Mouse (Mus musculus): ENCODE data around the gene Ctdspl2. TPM values are rescaled to one million over a fixed set of nuclear protein-coding genes. Genes with fewer than 3 reads are reported as not detected.
"Not testable (repeated sequence)": the region's sequence is repeated elsewhere in the genome, so short reads cannot be mapped to it uniquely, and the experiment has no call there.

Gene Ctdspl2
- polyA plus RNA-seq (2016; fragmentation: Nextera tagmentation; extraction: Ambion mirVana) = 44.4 and 49.2 TPM in 2 replicates

GRCm38 (mm10) chr2:121955765-121956223, at the start of gene Ctdspl2, which contains the start of gene Mageb3:
TSS of gene Ctdspl2 (plus strand) at chr2:121956001.
TSS of gene Mageb3 (minus strand) at chr2:121956092.
- H3K27me3 ChIP-seq (replicated peaks) = no peaks in the 10 kb centered on the region
- peaks cover 12% of the 10 kb centered on the region for H3K4me1 ChIP-seq (replicated peaks)
- peak within 1 kb of the TSS; percentile 91 for H3K4me3 ChIP-seq
- under 1% methylated on average over 48 of the region's 48 CpGs for WGBS
- peak within 1 kb of the TSS; percentile 96 for H3K9ac ChIP-seq
- ATAC-seq (ENCODE audit: insufficient number of reproducible peaks, low FRiP score) = peak; percentile 99
- peak within 1 kb of the TSS; percentile 95 for H3K27ac ChIP-seq (ENCODE audit: poor library complexity, severe bottlenecking)
- H3K4me2 ChIP-seq = peak within 1 kb of the TSS; percentile 84
- H3K36me3 ChIP-seq = no peaks in the 10 kb centered on the region; the same call in 1 of the 2 replicates
- H3K9me3 ChIP-seq (replicated peaks) = no peaks in the 10 kb centered on the region

- H3K4me1 ChIP-seq (replicated peaks) = no peaks in the 10 kb centered on the region
- H3K27ac ChIP-seq (ENCODE audit: poor library complexity, severe bottlenecking) = no peak overlapping the region
- no peaks in the 10 kb centered on the region for H3K9me3 ChIP-seq (replicated peaks)
- no peaks in the 10 kb centered on the region for H3K27me3 ChIP-seq (replicated peaks)
- no peak overlapping the region for H3K4me2 ChIP-seq
- H3K36me3 ChIP-seq = peaks cover 17% of the 10 kb centered on the region
- WGBS = 79% methylated on average over 3 of the region's 3 CpGs
- H3K9ac ChIP-seq = no peak overlapping the region
- H3K4me3 ChIP-seq = no peak overlapping the region
- ATAC-seq (ENCODE audit: insufficient number of reproducible peaks, low FRiP score) = no peak
These were observed 45.8 kb upstream of the Ctdspl2 start for GRCm38 (mm10) chr2:121909975-121910374.

- Histone ChIP-seq H3K4me1 (replicated peaks) (no peaks in the 10 kb centered on the region), H3K36me3 (peaks cover 9% of the 10 kb centered on the region), H3K9me3 (replicated peaks) (no peaks in the 10 kb centered on the region), H3K9ac (no peak overlapping the region), H3K4me3 (no peak overlapping the region), H3K4me2 (no peak overlapping the region), H3K27ac (ENCODE audit: poor library complexity, severe bottlenecking) (no peak overlapping the region), H3K27me3 (replicated peaks) (no peaks in the 10 kb centered on the region)
- 90% methylated on average over 5 of the region's 5 CpGs for WGBS
- no peak for ATAC-seq (ENCODE audit: insufficient number of reproducible peaks, low FRiP score)
These were observed 39.5 kb upstream of the Ctdspl2 start for GRCm38 (mm10) chr2:121916047-121916970.

- WGBS = 76% methylated on average over 2 of the region's 2 CpGs
- not testable (repeated sequence) for ATAC-seq (ENCODE audit: insufficient number of reproducible peaks, low FRiP score)
These were observed 18.2 kb upstream of the Ctdspl2 start for GRCm38 (mm10) chr2:121937624-121938023.

GRCm38 (mm10) chr2:121943364-121943763, 12.4 kb upstream of the Ctdspl2 start:
- no peak overlapping the region for H3K4me2 ChIP-seq
- no peaks in the 10 kb centered on the region for H3K4me1 ChIP-seq (replicated peaks)
- ATAC-seq (ENCODE audit: insufficient number of reproducible peaks, low FRiP score) = no peak
- no peaks in the 10 kb centered on the region; the same call in 1 of the 2 replicates for H3K9me3 ChIP-seq (replicated peaks)
- H3K27me3 ChIP-seq (replicated peaks) = no peaks in the 10 kb centered on the region
- no peak overlapping the region for H3K4me3 ChIP-seq
- no peaks in the 10 kb centered on the region for H3K36me3 ChIP-seq
- WGBS = 76% methylated on average over 3 of the region's 3 CpGs
- no peak overlapping the region for H3K9ac ChIP-seq
- H3K27ac ChIP-seq (ENCODE audit: poor library complexity, severe bottlenecking) = no peak overlapping the region

More at GRCm38 (mm10) chr2:121937624-121938023, 18.2 kb upstream of the Ctdspl2 start:
- H3K27ac ChIP-seq (ENCODE audit: poor library complexity, severe bottlenecking); H3K9me3 ChIP-seq (replicated peaks); H3K27me3 ChIP-seq (replicated peaks); H3K9ac ChIP-seq; H3K4me2 ChIP-seq; H3K4me1 ChIP-seq (replicated peaks); H3K4me3 ChIP-seq: not testable (repeated sequence)
- peaks cover 16% of the 10 kb centered on the region for H3K36me3 ChIP-seq

- H3K9me3 ChIP-seq (replicated peaks) = no peaks in the 10 kb centered on the region
- no peaks in the 10 kb centered on the region for H3K27me3 ChIP-seq (replicated peaks)
- peak overlapping the region; percentile 84 for H3K4me2 ChIP-seq
- no peaks in the 10 kb centered on the region; the same call in 1 of the 2 replicates for H3K36me3 ChIP-seq
- 13% methylated on average over 10 of the region's 10 CpGs for WGBS
- peak overlapping the region; percentile 91 for H3K4me3 ChIP-seq
- H3K27ac ChIP-seq (ENCODE audit: poor library complexity, severe bottlenecking) = peak overlapping the region; percentile 95
- H3K4me1 ChIP-seq (replicated peaks) = peaks cover 12% of the 10 kb centered on the region
- no peak for ATAC-seq (ENCODE audit: insufficient number of reproducible peaks, low FRiP score)
- H3K9ac ChIP-seq = peak overlapping the region; percentile 96
These were observed 687 bp upstream of the Ctdspl2 start for GRCm38 (mm10) chr2:121954971-121955656.

- Histone ChIP-seq H3K4me2 (peak overlapping the region; percentile 84), H3K36me3 (no peaks in the 10 kb centered on the region; the same call in 1 of the 2 replicates), H3K27ac (ENCODE audit: poor library complexity, severe bottlenecking) (peak overlapping the region; percentile 95), H3K4me3 (peak overlapping the region; percentile 91), H3K4me1 (replicated peaks) (peaks cover 12% of the 10 kb centered on the region), H3K9me3 (replicated peaks) (no peaks in the 10 kb centered on the region), H3K27me3 (replicated peaks) (no peaks in the 10 kb centered on the region), H3K9ac (peak overlapping the region; percentile 96)
- peak; percentile 96 for ATAC-seq (ENCODE audit: insufficient number of reproducible peaks, low FRiP score)
- WGBS = under 1% methylated on average over 47 of the region's 47 CpGs
These were observed 620 bp downstream of the Ctdspl2 start for GRCm38 (mm10) chr2:121956224-121957018.

- H3K4me2 ChIP-seq = peak overlapping the region; percentile 84
- peak overlapping the region; percentile 96 for H3K9ac ChIP-seq
- no peaks in the 10 kb centered on the region for H3K27me3 ChIP-seq (replicated peaks)
- WGBS = 6% methylated on average over 8 of the region's 8 CpGs
- peaks cover 5% of the 10 kb centered on the region; the same call in 1 of the 2 replicates for H3K36me3 ChIP-seq
- H3K9me3 ChIP-seq (replicated peaks) = no peaks in the 10 kb centered on the region
- peak overlapping the region; percentile 91 for H3K4me3 ChIP-seq
- peaks cover 12% of the 10 kb centered on the region for H3K4me1 ChIP-seq (replicated peaks)
- peak overlapping the region; percentile 95; the same call in 1 of the 2 replicates for H3K27ac ChIP-seq (ENCODE audit: poor library complexity, severe bottlenecking)
- no peak for ATAC-seq (ENCODE audit: insufficient number of reproducible peaks, low FRiP score)
These were observed 1.5 kb downstream of the Ctdspl2 start for GRCm38 (mm10) chr2:121957216-121957792.

- WGBS = 89% methylated on average over 1 of the region's 1 CpGs
- H3K9me3 ChIP-seq (replicated peaks) = no peaks in the 10 kb centered on the region
- no peak overlapping the region for H3K27ac ChIP-seq (ENCODE audit: poor library complexity, severe bottlenecking)
- peaks cover 43% of the 10 kb centered on the region for H3K36me3 ChIP-seq
- H3K9ac ChIP-seq = no peak overlapping the region
- ATAC-seq (ENCODE audit: insufficient number of reproducible peaks, low FRiP score) = no peak
- H3K4me1 ChIP-seq (replicated peaks) = no peaks in the 10 kb centered on the region
- H3K4me3 ChIP-seq = no peak overlapping the region
- no peaks in the 10 kb centered on the region for H3K27me3 ChIP-seq (replicated peaks)
- H3K4me2 ChIP-seq = no peak overlapping the region
These were observed 39.9 kb downstream of the Ctdspl2 start for GRCm38 (mm10) chr2:121995738-121996137.

GRCm38 (mm10) chr2:122008832-122009231, 53.0 kb downstream of the Ctdspl2 start:
- Histone ChIP-seq H3K9ac (no peak overlapping the region), H3K36me3 (peaks cover 44% of the 10 kb centered on the region)
- WGBS = 92% methylated on average over 3 of the region's 3 CpGs

More at GRCm38 (mm10) chr2:122008832-122009231, 53.0 kb downstream of the Ctdspl2 start:
- Histone ChIP-seq H3K27me3 (replicated peaks) (no peaks in the 10 kb centered on the region), H3K27ac (ENCODE audit: poor library complexity, severe bottlenecking) (no peak overlapping the region), H3K4me2 (no peak overlapping the region), H3K4me1 (replicated peaks) (no peaks in the 10 kb centered on the region), H3K4me3 (no peak overlapping the region), H3K9me3 (replicated peaks) (no peaks in the 10 kb centered on the region)
- no peak for ATAC-seq (ENCODE audit: insufficient number of reproducible peaks, low FRiP score)
